Mouse (Mus musculus): ENCODE measurements around the gene Zfp46. TPM values are rescaled to one million over a fixed set of nuclear protein-coding genes. Genes with fewer than 3 reads are reported as not detected.
A peak's percentile ranks its signal among the peaks of the same experiment; 100 is the strongest.

The Zfp46 gene
- polyA plus RNA-seq, 1 experiment from 2014 or later = 10.5 TPM

GRCm38 (mm10) chr4:136256696-136257095 is 27.8 kb upstream of the Zfp46 start:
- Histone ChIP-seq H3K27ac (ENCODE audit: low read depth, low read length) (no peak overlapping the region), H3K4me3 (ENCODE audit: low read depth, low read length) (no peak overlapping the region), H3K9me3 (ENCODE audit: control insufficient read depth, low read length) (no peaks in the 10 kb centered on the region), H3K36me3 (ENCODE audit: control insufficient read depth, insufficient read depth, low read length) (no peaks in the 10 kb centered on the region), H3K4me1 (replicated peaks; ENCODE audit: control insufficient read depth, insufficient read depth, low read length) (peaks cover 9% of the 10 kb centered on the region), H3K4me2 (no peak overlapping the region), H3K27me3 (replicated peaks; ENCODE audit: control insufficient read depth, insufficient read depth, low read length) (peaks cover 5% of the 10 kb centered on the region), H3K9ac (ENCODE audit: low read depth, low read length) (no peak overlapping the region)
- DNase-seq (ENCODE audit: low spot score) = no peak
- 29% methylated on average over 10 of the region's 10 CpGs for WGBS
- ATAC-seq (replicated peaks; ENCODE audit: low FRiP score) = no peak

GRCm38 (mm10) chr4:136259916-136260315 is 24.6 kb upstream of the Zfp46 start:
- WGBS = 62% methylated on average over 3 of the region's 3 CpGs
- ATAC-seq (replicated peaks; ENCODE audit: low FRiP score) = no peak
- no peak overlapping the region for H3K27ac ChIP-seq (ENCODE audit: low read depth, low read length)

GRCm38 (mm10) chr4:136260491-136261180 is 23.8 kb upstream of the Zfp46 start:
- Histone ChIP-seq H3K9me3 (ENCODE audit: control insufficient read depth, low read length) (no peaks in the 10 kb centered on the region), H3K27me3 (replicated peaks; ENCODE audit: control insufficient read depth, insufficient read depth, low read length) (peaks cover 3% of the 10 kb centered on the region), H3K4me3 (ENCODE audit: low read depth, low read length) (no peak overlapping the region), H3K4me2 (no peak overlapping the region), H3K27ac (ENCODE audit: low read depth, low read length) (no peak overlapping the region), H3K9ac (ENCODE audit: low read depth, low read length) (no peak overlapping the region), H3K36me3 (ENCODE audit: control insufficient read depth, insufficient read depth, low read length) (no peaks in the 10 kb centered on the region), H3K4me1 (replicated peaks; ENCODE audit: control insufficient read depth, insufficient read depth, low read length) (peaks cover 7% of the 10 kb centered on the region)
- WGBS = 40% methylated on average over 10 of the region's 10 CpGs
- no peak for ATAC-seq (replicated peaks; ENCODE audit: low FRiP score)
- DNase-seq (ENCODE audit: low spot score) = peak; percentile 74

More at GRCm38 (mm10) chr4:136259916-136260315, 24.6 kb upstream of the Zfp46 start:
- Histone ChIP-seq H3K4me2 (no peak overlapping the region), H3K36me3 (ENCODE audit: control insufficient read depth, insufficient read depth, low read length) (no peaks in the 10 kb centered on the region), H3K27me3 (replicated peaks; ENCODE audit: control insufficient read depth, insufficient read depth, low read length) (peaks cover 3% of the 10 kb centered on the region), H3K4me3 (ENCODE audit: low read depth, low read length) (no peak overlapping the region), H3K4me1 (replicated peaks; ENCODE audit: control insufficient read depth, insufficient read depth, low read length) (peaks cover 9% of the 10 kb centered on the region), H3K9me3 (ENCODE audit: control insufficient read depth, low read length) (no peaks in the 10 kb centered on the region), H3K9ac (ENCODE audit: low read depth, low read length) (no peak overlapping the region)
- no peak for DNase-seq (ENCODE audit: low spot score)

GRCm38 (mm10) chr4:136261912-136262311 is 22.6 kb upstream of the Zfp46 start:
- H3K4me2 ChIP-seq = no peak overlapping the region
- no peak overlapping the region for H3K9ac ChIP-seq (ENCODE audit: low read depth, low read length)
- whole genome bisulfite sequencing = 76% methylated on average over 10 of the region's 10 CpGs
- no peaks in the 10 kb centered on the region for H3K9me3 ChIP-seq (ENCODE audit: control insufficient read depth, low read length)
- H3K4me1 ChIP-seq (replicated peaks; ENCODE audit: control insufficient read depth, insufficient read depth, low read length) = no peaks in the 10 kb centered on the region
- ATAC-seq (replicated peaks; ENCODE audit: low FRiP score) = no peak
- DNase-seq (ENCODE audit: low spot score) = no peak
- H3K27me3 ChIP-seq (replicated peaks; ENCODE audit: control insufficient read depth, insufficient read depth, low read length) = peaks cover 3% of the 10 kb centered on the region
- H3K36me3 ChIP-seq (ENCODE audit: control insufficient read depth, insufficient read depth, low read length) = no peaks in the 10 kb centered on the region
- no peak overlapping the region for H3K27ac ChIP-seq (ENCODE audit: low read depth, low read length)
- H3K4me3 ChIP-seq (ENCODE audit: low read depth, low read length) = no peak overlapping the region

GRCm38 (mm10) chr4:136263555-136263954 is 20.9 kb upstream of the Zfp46 start:
- H3K4me3 ChIP-seq (ENCODE audit: low read depth, low read length) = no peak overlapping the region
- H3K27ac ChIP-seq (ENCODE audit: low read depth, low read length) = no peak overlapping the region
- DNase-seq (ENCODE audit: low spot score) = no peak
- no peak overlapping the region for H3K9ac ChIP-seq (ENCODE audit: low read depth, low read length)
- no peak overlapping the region for H3K4me2 ChIP-seq
- H3K4me1 ChIP-seq (replicated peaks; ENCODE audit: control insufficient read depth, insufficient read depth, low read length) = no peaks in the 10 kb centered on the region
- H3K9me3 ChIP-seq (ENCODE audit: control insufficient read depth, low read length) = no peaks in the 10 kb centered on the region
- ATAC-seq (replicated peaks; ENCODE audit: low FRiP score) = no peak
- H3K36me3 ChIP-seq (ENCODE audit: control insufficient read depth, insufficient read depth, low read length) = no peaks in the 10 kb centered on the region
- H3K27me3 ChIP-seq (replicated peaks; ENCODE audit: control insufficient read depth, insufficient read depth, low read length) = peaks cover under 1% of the 10 kb centered on the region; the same call in 1 of the 2 replicates
- 85% methylated on average over 4 of the region's 4 CpGs for WGBS

GRCm38 (mm10) chr4:136266716-136267343 is 17.7 kb upstream of the Zfp46 start:
- ATAC-seq (replicated peaks; ENCODE audit: low FRiP score) = no peak
- 51% methylated on average over 9 of the region's 9 CpGs for WGBS
- no peak overlapping the region for H3K27ac ChIP-seq (ENCODE audit: low read depth, low read length)

GRCm38 (mm10) chr4:136268912-136269311 is 15.6 kb upstream of the Zfp46 start:
- no peak overlapping the region for H3K4me2 ChIP-seq
- 67% methylated on average over 1 of the region's 1 CpGs for WGBS
- ATAC-seq (replicated peaks; ENCODE audit: low FRiP score) (no peak), DNase-seq (ENCODE audit: low spot score) (no peak)
- H3K9ac ChIP-seq (ENCODE audit: low read depth, low read length) = no peak overlapping the region
- no peaks in the 10 kb centered on the region for H3K27me3 ChIP-seq (replicated peaks; ENCODE audit: control insufficient read depth, insufficient read depth, low read length)
- no peak overlapping the region for H3K27ac ChIP-seq (ENCODE audit: low read depth, low read length)
- H3K4me1 ChIP-seq (replicated peaks; ENCODE audit: control insufficient read depth, insufficient read depth, low read length) = no peaks in the 10 kb centered on the region
- H3K4me3 ChIP-seq (ENCODE audit: low read depth, low read length) = no peak overlapping the region
- no peaks in the 10 kb centered on the region; the same call in 1 of the 2 replicates for H3K9me3 ChIP-seq (ENCODE audit: control insufficient read depth, low read length)
- H3K36me3 ChIP-seq (ENCODE audit: control insufficient read depth, insufficient read depth, low read length) = no peaks in the 10 kb centered on the region

More at GRCm38 (mm10) chr4:136266716-136267343, 17.7 kb upstream of the Zfp46 start:
- Histone ChIP-seq H3K36me3 (ENCODE audit: control insufficient read depth, insufficient read depth, low read length) (no peaks in the 10 kb centered on the region), H3K4me2 (no peak overlapping the region), H3K27me3 (replicated peaks; ENCODE audit: control insufficient read depth, insufficient read depth, low read length) (no peaks in the 10 kb centered on the region), H3K4me3 (ENCODE audit: low read depth, low read length) (no peak overlapping the region), H3K4me1 (replicated peaks; ENCODE audit: control insufficient read depth, insufficient read depth, low read length) (no peaks in the 10 kb centered on the region), H3K9me3 (ENCODE audit: control insufficient read depth, low read length) (no peaks in the 10 kb centered on the region), H3K9ac (ENCODE audit: low read depth, low read length) (no peak overlapping the region)
- DNase-seq (ENCODE audit: low spot score) = peak; percentile 44

- ATAC-seq (replicated peaks; ENCODE audit: low FRiP score) (no peak), DNase-seq (ENCODE audit: low spot score) (no peak)
- Histone ChIP-seq H3K9me3 (ENCODE audit: control insufficient read depth, low read length) (no peaks in the 10 kb centered on the region; the same call in 1 of the 2 replicates), H3K4me1 (replicated peaks; ENCODE audit: control insufficient read depth, insufficient read depth, low read length) (no peaks in the 10 kb centered on the region), H3K27me3 (replicated peaks; ENCODE audit: control insufficient read depth, insufficient read depth, low read length) (no peaks in the 10 kb centered on the region), H3K4me3 (ENCODE audit: low read depth, low read length) (no peak overlapping the region), H3K27ac (ENCODE audit: low read depth, low read length) (no peak overlapping the region), H3K9ac (ENCODE audit: low read depth, low read length) (no peak overlapping the region), H3K4me2 (no peak overlapping the region), H3K36me3 (ENCODE audit: control insufficient read depth, insufficient read depth, low read length) (no peaks in the 10 kb centered on the region)
- 84% methylated on average over 8 of the region's 8 CpGs for WGBS
Measured at GRCm38 (mm10) chr4:136270648-136271047, 13.8 kb upstream of the Zfp46 start.

GRCm38 (mm10) chr4:136281097-136281496 is 3.4 kb upstream of the Zfp46 start:
- no peak for ATAC-seq (replicated peaks; ENCODE audit: low FRiP score)
- H3K9me3 ChIP-seq (ENCODE audit: control insufficient read depth, low read length) = no peaks in the 10 kb centered on the region
- no peaks in the 10 kb centered on the region; the same call in 1 of the 2 replicates for H3K27me3 ChIP-seq (replicated peaks; ENCODE audit: control insufficient read depth, insufficient read depth, low read length)
- H3K36me3 ChIP-seq (ENCODE audit: control insufficient read depth, insufficient read depth, low read length) = no peaks in the 10 kb centered on the region
- no peak for DNase-seq (ENCODE audit: low spot score)
- no peaks in the 10 kb centered on the region for H3K4me1 ChIP-seq (replicated peaks; ENCODE audit: control insufficient read depth, insufficient read depth, low read length)
- no peak overlapping the region for H3K4me2 ChIP-seq
- WGBS = 73% methylated on average over 8 of the region's 8 CpGs
- H3K9ac ChIP-seq (ENCODE audit: low read depth, low read length) = no peak overlapping the region
- H3K4me3 ChIP-seq (ENCODE audit: low read depth, low read length) = no peak overlapping the region
- H3K27ac ChIP-seq (ENCODE audit: low read depth, low read length) = no peak overlapping the region
